Mouse (Mus musculus) hindbrain, postnatal 0 days (tissue): ENCODE data around the gene Tomm20l. TPM values are rescaled to one million over a fixed set of nuclear protein-coding genes. Genes with fewer than 3 reads are reported as not detected.

ENCODE experiments used
- ATAC-seq: fragments of 200-750 bp; cut with Nextera tagmentation; 2 replicates; pipeline ENCODE4 v1.8.0; 2017; ENCODE audit warnings: mild to moderate bottlenecking, moderate TSS enrichment, moderate library complexity
- DNase-seq: peaks from one replicate; pipeline ENCODE4 v3.0.0-alpha.2; 2015; ENCODE audit warnings: low spot score
- H3K27ac ChIP-seq: fragments of 300-500 bp; sonication (generic); 2 replicates; pipeline ENCODE4 v1.5.1; 2014; ENCODE audit warnings: mild to moderate bottlenecking
- H3K27me3 ChIP-seq: fragments of 300-500 bp; sonication (generic); 2 replicates; pipeline ENCODE4 v1.6.1; 2014; ENCODE audit warnings: low read length, mixed read lengths; ENCODE audit not compliant: insufficient read depth
- H3K36me3 ChIP-seq: fragments of 300-500 bp; sonication (generic); 2 replicates; pipeline ENCODE4 v1.6.1; 2014; ENCODE audit warnings: low read length, mixed read lengths; ENCODE audit not compliant: insufficient read depth
- H3K4me1 ChIP-seq: fragments of 300-500 bp; sonication (generic); 2 replicates; pipeline ENCODE4 v1.6.1; 2014; ENCODE audit warnings: antibody characterized with exemption, low read length, mixed read lengths; ENCODE audit not compliant: insufficient read depth
- H3K4me2 ChIP-seq: fragments of 300-500 bp; sonication (generic); 2 replicates; pipeline ENCODE4 v1.6.1; 2014; ENCODE audit warnings: low read depth, mild to moderate bottlenecking, low read length, moderate library complexity, mixed read lengths
- H3K4me3 ChIP-seq: fragments of 300-500 bp; sonication (generic); 2 replicates; pipeline ENCODE4 v1.5.1; 2014; ENCODE audit warnings: low read length
- H3K9ac ChIP-seq: fragments of 300-500 bp; sonication (generic); replicated peaks from 2 replicates; pipeline ENCODE4 v1.6.1; 2014; ENCODE audit warnings: mild to moderate bottlenecking, low read length, moderate library complexity, mixed read lengths
- H3K9me3 ChIP-seq: fragments of 300-500 bp; sonication (generic); 2 replicates; pipeline ENCODE4 v1.6.1; 2016; ENCODE audit warnings: low read length, mixed read lengths
- CTCF ChIP-seq: IDR thresholded peaks from 2 replicates; pipeline ENCODE4 v1.5.1; 2016; ENCODE audit warnings: antibody characterized with exemption, control low read depth, low read depth
- WGBS: fragments of 180-500 bp; shearing (Covaris S2); extraction: QIAGEN DNeasy Blood & Tissue Kit; methylation state at CpG from one replicate; pipeline ENCODE4 v1.1.7; 2014; 5-methylcytosine and 5-hydroxymethylcytosine counted together
- polyA plus RNA-seq: library from polyadenylated mRNA; unstranded; fragments of >200 nt; fragmentation: Nextera tagmentation; extraction: Ambion mirVana; gene quantifications from 2 replicates; pipeline ENCODE4 v1.2.1, GENCODE M21; 2015
- total RNA-seq: library from RNA; depleted of rRNA; stranded (reverse); fragments of >200 nt; gene quantifications from 2 replicates; pipeline ENCODE4 v1.2.3, GENCODE M21; 2014

Tomm20l gene
- total and polyA plus RNA-seq, 2 experiments from 2014 or later, result 0.29 TPM; not detected in 1

DNA sequence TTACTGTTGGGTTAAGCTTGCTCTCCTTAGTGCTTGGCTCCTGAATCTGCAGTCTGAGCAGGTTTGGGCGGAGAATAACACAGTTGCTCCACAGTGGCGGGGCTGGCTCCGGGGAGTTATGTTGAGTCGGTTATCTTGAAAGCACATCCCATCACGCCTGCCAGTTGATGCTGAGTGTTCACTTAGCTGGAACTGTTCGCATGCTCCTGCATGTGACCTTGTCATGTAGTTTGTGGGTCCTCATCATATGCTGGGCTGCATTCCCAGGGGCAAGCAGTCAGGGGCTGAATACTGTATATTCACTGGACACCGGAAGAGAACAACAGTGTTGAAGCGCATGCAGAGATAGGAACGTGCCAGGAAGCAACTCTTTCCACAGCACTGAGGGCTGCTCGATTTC, 1.8 kb downstream of the Tomm20l start:
- Histone ChIP-seq H3K9me3 (no peaks in the 10 kb centered on the region), H3K36me3 (no peaks in the 10 kb centered on the region), H3K4me2 (no peak overlapping the region), H3K27me3 (no peaks in the 10 kb centered on the region), H3K4me3 (no peak overlapping the region), H3K4me1 (peaks cover 4% of the 10 kb centered on the region; the same call in 1 of the 2 replicates), H3K27ac (no peak overlapping the region), H3K9ac (no peak overlapping the region)
- DNase-seq (no peak), ATAC-seq (0 out of 2 replicates have a peak, but pooled peaks have one; percentile 37)
- TF ChIP-seq CTCF, result no peak
- 79% methylated on average over 10 of the region's 10 CpGs for WGBS

DNA sequence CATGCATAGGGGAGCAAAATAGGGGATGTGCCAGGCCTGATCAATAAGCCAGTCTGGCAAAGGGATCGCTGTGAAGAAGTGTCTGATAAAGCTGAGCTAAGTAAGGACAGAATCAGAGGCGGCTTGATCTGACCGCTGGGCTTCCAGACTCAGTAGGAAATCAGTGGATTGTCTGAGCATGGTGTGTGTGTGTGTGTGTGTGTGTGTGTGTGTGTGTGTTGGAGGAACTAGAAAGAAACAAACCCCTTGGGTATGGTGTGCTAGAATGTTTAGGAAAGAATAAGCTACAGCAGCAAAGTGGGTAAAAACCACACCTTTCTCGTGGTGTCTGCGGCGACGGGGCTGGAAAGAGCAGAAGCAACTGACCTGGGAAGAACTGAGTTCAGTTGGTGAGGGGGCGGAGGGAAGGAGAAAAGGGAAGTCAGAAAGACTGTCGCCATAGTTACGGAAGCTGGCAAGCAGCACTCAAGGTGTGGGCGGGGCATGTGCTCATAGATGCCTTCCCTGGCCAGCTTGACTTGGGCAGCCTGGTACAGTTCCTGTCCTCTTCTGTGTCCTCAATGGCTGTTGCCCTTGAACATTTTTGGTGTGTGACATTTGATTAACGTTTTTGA, 2.6 kb downstream of the Tomm20l start:
- peak overlapping the region; percentile 38 for H3K4me2 ChIP-seq
- no peak for TF ChIP-seq CTCF
- no peaks in the 10 kb centered on the region for H3K9me3 ChIP-seq
- ATAC-seq, result peak; percentile 87
- no peak overlapping the region for H3K9ac ChIP-seq
- no peak overlapping the region for H3K4me3 ChIP-seq
- no peaks in the 10 kb centered on the region for H3K36me3 ChIP-seq
- H3K4me1 ChIP-seq, result peaks cover 4% of the 10 kb centered on the region; the same call in 1 of the 2 replicates
- no peak overlapping the region for H3K27ac ChIP-seq
- 22% methylated on average over 12 of the region's 12 CpGs for WGBS
- H3K27me3 ChIP-seq, result no peaks in the 10 kb centered on the region
- peak; percentile 81 for DNase-seq

DNA sequence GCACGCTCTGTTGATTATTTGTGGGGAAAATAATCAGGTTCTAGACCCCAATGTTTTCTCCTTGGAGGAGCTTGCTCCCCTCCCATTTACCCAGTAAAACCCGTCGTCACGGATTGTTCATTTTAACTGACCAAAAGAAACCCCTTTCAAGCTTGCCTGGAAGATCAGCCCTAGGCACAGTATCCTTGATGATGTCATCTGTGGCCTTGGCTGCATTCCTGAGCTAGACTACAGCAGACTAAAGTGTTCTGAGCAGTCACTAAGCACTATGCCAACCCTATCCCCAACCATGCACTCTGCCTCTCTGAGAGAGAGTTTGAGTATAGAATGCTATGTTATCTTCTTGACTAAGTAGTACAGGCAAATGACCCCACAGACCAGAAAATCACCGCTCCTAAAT, 5.2 kb downstream of the Tomm20l start:
- DNase-seq (no peak), ATAC-seq (no peak)
- Histone ChIP-seq H3K9me3 (no peaks in the 10 kb centered on the region), H3K4me1 (peaks cover 4% of the 10 kb centered on the region; the same call in 1 of the 2 replicates), H3K4me3 (no peak overlapping the region), H3K27ac (no peak overlapping the region), H3K4me2 (no peak overlapping the region), H3K36me3 (no peaks in the 10 kb centered on the region), H3K27me3 (no peaks in the 10 kb centered on the region), H3K9ac (no peak overlapping the region)
- TF ChIP-seq CTCF, result no peak
- 77% methylated on average over 5 of the region's 5 CpGs for WGBS

DNA sequence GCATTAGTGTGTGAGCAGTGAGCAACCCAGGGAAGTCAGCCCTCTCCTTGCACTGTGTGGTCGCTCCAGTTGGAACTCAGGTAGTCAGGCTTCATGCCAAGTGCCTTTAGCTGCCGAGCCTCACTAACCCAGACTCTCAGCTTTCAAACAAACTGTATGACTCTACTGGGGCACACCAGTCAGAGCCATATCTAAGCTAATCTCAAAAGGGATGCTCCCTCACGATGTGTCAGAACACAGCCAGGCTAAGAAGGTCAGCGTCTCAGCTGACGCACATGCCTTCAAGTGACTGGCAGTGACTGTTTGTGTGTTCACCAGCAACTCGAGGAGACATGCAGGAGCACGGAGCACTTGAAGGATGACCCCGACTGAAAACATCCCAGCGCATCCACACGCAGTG, 11.5 kb downstream of the Tomm20l start:
- TF ChIP-seq CTCF, result no peak
- Histone ChIP-seq H3K9me3 (no peaks in the 10 kb centered on the region), H3K4me3 (no peak overlapping the region), H3K27me3 (no peaks in the 10 kb centered on the region), H3K9ac (no peak overlapping the region), H3K4me1 (no peaks in the 10 kb centered on the region), H3K4me2 (no peak overlapping the region), H3K36me3 (peaks cover 12% of the 10 kb centered on the region; the same call in 1 of the 2 replicates), H3K27ac (peak overlapping the region; percentile 45; the same call in 1 of the 2 replicates)
- DNase-seq (no peak), ATAC-seq (0 out of 2 replicates have a peak, but pooled peaks have one; percentile 12)
- WGBS, result 85% methylated on average over 10 of the region's 10 CpGs

DNA sequence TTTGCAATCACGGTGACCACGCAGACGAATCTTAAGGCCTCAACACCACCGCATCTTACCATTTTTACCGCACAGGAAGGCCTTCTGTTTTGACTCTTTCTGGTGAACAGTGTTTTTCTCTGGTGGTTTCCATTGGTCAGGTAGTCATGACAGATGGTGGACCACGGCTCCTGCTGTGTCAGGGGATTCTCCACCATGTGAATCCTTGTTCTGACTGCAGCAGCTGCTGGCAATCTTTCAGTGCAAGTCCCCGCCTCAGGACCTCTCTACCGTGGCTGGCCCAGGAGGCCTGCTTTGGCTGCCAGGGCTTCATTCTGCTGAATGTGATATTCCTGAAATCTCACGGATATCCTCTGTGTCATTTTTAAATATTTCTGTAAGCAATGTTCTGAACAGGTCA, 12.1 kb downstream of the Tomm20l start:
- Histone ChIP-seq H3K27ac (no peak overlapping the region; the same call in 1 of the 2 replicates), H3K9ac (no peak overlapping the region), H3K27me3 (no peaks in the 10 kb centered on the region), H3K4me3 (no peak overlapping the region), H3K9me3 (no peaks in the 10 kb centered on the region), H3K4me2 (no peak overlapping the region), H3K36me3 (peaks cover 12% of the 10 kb centered on the region; the same call in 1 of the 2 replicates), H3K4me1 (no peaks in the 10 kb centered on the region)
- peak; percentile 79 for ATAC-seq
- WGBS, result 68% methylated on average over 9 of the region's 9 CpGs
- peak; percentile 75 for DNase-seq
- no peak for TF ChIP-seq CTCF

DNA sequence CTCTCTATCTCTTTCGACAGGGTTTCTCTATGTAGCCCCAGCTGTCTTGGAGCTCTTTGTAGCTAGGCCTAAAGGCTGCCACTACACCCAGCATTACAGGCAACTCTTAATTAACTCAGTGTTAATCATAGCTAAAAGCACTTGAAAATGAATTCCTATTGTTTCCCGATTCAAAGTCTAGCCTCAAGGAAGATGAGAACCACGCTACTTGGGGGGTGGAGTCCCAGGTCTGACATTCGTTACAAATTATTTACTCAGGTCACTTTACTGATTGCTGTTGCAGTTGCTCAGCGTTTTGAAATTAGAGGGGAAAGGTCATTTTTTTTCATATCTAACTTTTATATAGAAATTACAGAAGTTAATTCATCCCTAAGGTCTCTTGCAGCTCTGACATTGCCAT, 24.4 kb downstream of the Tomm20l start:
- ATAC-seq (no peak), DNase-seq (no peak)
- no peak for TF ChIP-seq CTCF
- Histone ChIP-seq H3K4me3 (peak overlapping the region; percentile 98), H3K27ac (no peak overlapping the region), H3K4me2 (peak overlapping the region; percentile 83), H3K9ac (peak overlapping the region; percentile 88), H3K9me3 (no peaks in the 10 kb centered on the region), H3K27me3 (no peaks in the 10 kb centered on the region), H3K36me3 (peaks cover 15% of the 10 kb centered on the region; the same call in 1 of the 2 replicates), H3K4me1 (0 out of 2 replicates have a peak, but pooled peaks cover 7% of the 10 kb centered on the region)
- 29% methylated on average over 5 of the region's 5 CpGs for WGBS
